Mouse (Mus musculus) neural tube, embryonic 13.5 days (tissue): ENCODE measurements around the gene Lcn6. TPM values are rescaled to one million over a fixed set of nuclear protein-coding genes. Genes with fewer than 3 reads are reported as not detected.

Experiments
- ATAC-seq: fragments of 200-750 bp; cut with Nextera tagmentation; 2 replicates; pipeline ENCODE4 v1.8.0; 2017; ENCODE audit warnings: low read depth, mild to moderate bottlenecking, moderate TSS enrichment, moderate library complexity
- H3K27ac ChIP-seq: fragments of 300-500 bp; sonication (generic); replicated peaks from 2 replicates; pipeline ENCODE4 v1.5.1; 2015; ENCODE audit warnings: moderate library complexity, mild to moderate bottlenecking, inconsistent platforms
- H3K27me3 ChIP-seq: fragments of 300-500 bp; sonication (generic); 2 replicates; pipeline ENCODE4 v1.6.1; 2015; ENCODE audit warnings: mild to moderate bottlenecking, inconsistent platforms
- H3K36me3 ChIP-seq: fragments of 300-500 bp; sonication (generic); 2 replicates; pipeline ENCODE4 v1.6.1; 2015; ENCODE audit warnings: mild to moderate bottlenecking, inconsistent platforms
- H3K4me1 ChIP-seq: fragments of 300-500 bp; sonication (generic); replicated peaks from 2 replicates; pipeline ENCODE4 v1.6.1; 2015; ENCODE audit warnings: inconsistent platforms
- H3K4me2 ChIP-seq: fragments of 300-500 bp; sonication (generic); 2 replicates; pipeline ENCODE4 v1.6.1; 2015; ENCODE audit warnings: inconsistent platforms, mild to moderate bottlenecking, moderate library complexity
- H3K4me3 ChIP-seq: fragments of 300-500 bp; sonication (generic); 2 replicates; pipeline ENCODE4 v1.5.1; 2015; ENCODE audit warnings: mild to moderate bottlenecking, inconsistent platforms
- H3K9ac ChIP-seq: fragments of 300-500 bp; sonication (generic); 2 replicates; pipeline ENCODE4 v1.6.1; 2015; ENCODE audit warnings: moderate library complexity, mild to moderate bottlenecking, inconsistent platforms
- H3K9me3 ChIP-seq: fragments of 300-500 bp; sonication (generic); 2 replicates; pipeline ENCODE4 v1.6.1; 2016; ENCODE audit warnings: inconsistent platforms
- WGBS: fragments of 180-500 bp; shearing (Covaris S2); methylation state at CpG from one replicate; pipeline ENCODE4 v1.1.7; 2015; 5-methylcytosine and 5-hydroxymethylcytosine counted together
- polyA plus RNA-seq: library from polyadenylated mRNA; unstranded; fragments of >200 nt; fragmentation: Nextera tagmentation; extraction: Ambion mirVana; gene quantifications from 2 replicates; pipeline ENCODE4 v1.2.1, GENCODE M21; 2015

The Lcn6 gene
- not detected in 2 replicates for polyA plus RNA-seq

DNA sequence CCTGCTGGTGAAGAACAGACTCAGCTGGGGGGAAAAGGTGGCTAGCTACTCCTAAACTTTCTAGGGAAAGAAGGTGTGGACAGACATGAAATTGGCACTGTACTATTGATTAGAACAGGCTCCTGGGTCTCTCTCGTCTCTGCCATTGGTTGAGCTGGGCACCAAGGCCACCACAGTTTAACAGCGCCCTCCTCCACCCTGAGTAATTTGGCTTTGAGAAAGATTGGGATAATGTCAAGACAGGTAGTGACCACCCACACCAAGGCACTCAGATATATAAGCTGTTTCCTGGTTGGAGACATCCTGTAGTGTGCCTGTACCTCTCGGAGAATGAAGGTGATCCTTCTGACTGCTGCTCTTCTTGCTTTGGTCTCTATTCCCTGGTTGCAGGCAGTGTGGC, at the start of gene Lcn6:
Lcn6 (plus strand) TSS at position 301 of the 400 bp plus-strand sequence.
- no peaks in the 10 kb centered on the region for H3K9me3 ChIP-seq
- H3K27ac ChIP-seq: no peak within 1 kb of the TSS
- 91% methylated on average over 3 of the region's 3 CpGs for WGBS
- no peaks in the 10 kb centered on the region for H3K4me1 ChIP-seq
- no peak for ATAC-seq
- no peak within 1 kb of the TSS for H3K4me3 ChIP-seq
- H3K9ac ChIP-seq: no peak within 1 kb of the TSS
- H3K27me3 ChIP-seq: no peaks in the 10 kb centered on the region
- no peaks in the 10 kb centered on the region for H3K36me3 ChIP-seq
- H3K4me2 ChIP-seq: no peak within 1 kb of the TSS

DNA sequence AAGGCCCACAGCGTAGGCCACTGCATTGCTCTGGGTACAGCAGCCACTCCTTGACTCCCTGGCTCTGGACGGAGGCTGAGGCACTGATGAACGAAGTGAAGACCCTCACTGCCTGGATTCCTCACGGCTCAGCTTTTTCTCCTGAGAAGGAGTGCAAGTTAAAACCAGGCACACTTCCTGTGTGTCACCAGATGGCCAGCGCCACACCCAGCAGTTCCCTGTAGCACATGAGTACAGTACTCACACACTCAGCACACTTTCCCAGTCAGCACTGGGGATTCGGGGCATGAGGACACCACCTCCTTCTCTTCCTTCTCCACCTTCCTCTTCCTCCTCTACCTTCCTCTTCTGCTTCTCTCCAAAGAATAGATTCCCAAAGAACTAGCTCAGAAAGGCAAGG, 48.8 kb upstream of the Lcn6 start, which contains the start of gene Fcna:
Fcna (minus strand) TSS at position 220 of the 400 bp plus-strand sequence.
- H3K36me3 ChIP-seq: no peaks in the 10 kb centered on the region
- no peaks in the 10 kb centered on the region for H3K27me3 ChIP-seq
- no peak within 1 kb of the TSS for H3K9ac ChIP-seq
- H3K27ac ChIP-seq: no peak within 1 kb of the TSS
- no peaks in the 10 kb centered on the region for H3K9me3 ChIP-seq
- no peak within 1 kb of the TSS for H3K4me3 ChIP-seq
- WGBS: 80% methylated on average over 6 of the region's 6 CpGs
- no peak within 1 kb of the TSS for H3K4me2 ChIP-seq
- no peak for ATAC-seq
- no peaks in the 10 kb centered on the region for H3K4me1 ChIP-seq

DNA sequence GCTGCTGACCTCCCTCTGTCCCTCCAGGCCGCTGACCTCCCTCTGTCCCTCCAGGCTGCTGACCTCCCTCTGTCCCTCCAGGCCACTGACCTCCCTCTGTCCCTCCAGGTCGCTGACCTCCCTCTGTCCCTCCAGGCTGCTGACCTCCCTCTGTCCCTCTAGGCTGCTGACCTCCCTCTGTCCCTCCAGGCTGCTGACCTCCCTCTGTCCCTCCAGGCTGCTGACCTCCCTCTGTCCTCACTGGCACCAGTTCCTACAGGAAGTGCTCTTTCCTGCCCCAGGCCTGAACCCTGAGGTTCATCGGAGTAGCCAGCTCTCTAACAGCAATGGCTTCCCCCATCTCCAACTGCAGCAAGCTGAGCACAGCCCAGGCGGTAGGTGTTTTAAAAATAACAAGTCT, 47.8 kb upstream of the Lcn6 start:
- H3K27ac ChIP-seq: no peak overlapping the region
- no peak overlapping the region for H3K4me3 ChIP-seq
- 40% methylated on average over 4 of the region's 4 CpGs for WGBS
- no peak overlapping the region for H3K4me2 ChIP-seq
- no peaks in the 10 kb centered on the region for H3K9me3 ChIP-seq
- no peaks in the 10 kb centered on the region for H3K27me3 ChIP-seq
- no peak overlapping the region for H3K9ac ChIP-seq
- no peak for ATAC-seq
- H3K4me1 ChIP-seq: no peaks in the 10 kb centered on the region
- H3K36me3 ChIP-seq: no peaks in the 10 kb centered on the region

DNA sequence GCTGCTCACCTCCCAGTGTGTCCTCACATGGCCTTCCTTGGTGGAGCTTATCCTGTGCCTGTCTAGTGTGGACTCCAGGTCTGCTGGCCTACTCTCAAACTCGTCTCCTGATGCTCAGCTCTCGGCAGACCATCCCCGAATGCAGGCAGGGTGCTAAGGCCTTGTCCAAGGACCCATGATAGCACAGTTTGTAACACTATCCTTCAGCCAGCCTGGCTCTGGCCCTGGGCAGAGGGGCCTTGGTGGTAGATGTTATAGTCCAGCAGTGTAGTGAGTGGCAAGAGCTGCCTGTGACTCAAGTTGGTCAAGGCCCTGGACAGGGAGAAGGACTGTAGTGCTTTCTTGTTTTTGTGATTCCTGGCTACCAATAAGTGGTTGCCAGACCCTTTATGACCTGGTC, 43.0 kb upstream of the Lcn6 start:
- Histone ChIP-seq H3K4me2 (no peak overlapping the region), H3K4me3 (no peak overlapping the region), H3K27ac (no peak overlapping the region), H3K36me3 (no peaks in the 10 kb centered on the region), H3K9me3 (no peaks in the 10 kb centered on the region), H3K9ac (no peak overlapping the region), H3K4me1 (no peaks in the 10 kb centered on the region), H3K27me3 (no peaks in the 10 kb centered on the region)
- ATAC-seq: no peak
- WGBS: 82% methylated on average over 3 of the region's 3 CpGs

DNA sequence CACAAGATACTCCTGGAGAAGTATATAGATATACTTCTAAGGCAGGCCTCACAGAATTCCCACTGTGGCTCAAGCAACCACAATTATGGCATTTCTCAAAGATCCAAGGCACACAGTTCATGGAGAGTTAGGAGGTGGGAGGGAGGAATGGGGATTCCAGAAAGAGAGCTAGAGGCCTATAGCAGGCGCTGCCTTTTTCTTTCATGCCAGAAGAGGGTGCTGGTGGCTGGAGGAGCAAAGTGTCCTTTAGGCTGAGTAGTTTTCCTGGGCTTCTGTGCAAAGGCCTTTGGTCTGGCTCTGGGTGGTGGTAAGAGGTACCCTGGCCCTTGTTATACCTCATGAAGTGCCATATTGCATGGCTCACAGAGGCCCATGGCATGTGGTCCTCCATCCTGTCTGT, 42.5 kb upstream of the Lcn6 start:
- H3K36me3 ChIP-seq: no peaks in the 10 kb centered on the region
- no peaks in the 10 kb centered on the region for H3K4me1 ChIP-seq
- no peak overlapping the region for H3K27ac ChIP-seq
- no peak overlapping the region for H3K4me2 ChIP-seq
- 50% methylated on average over 1 of the region's 1 CpGs for WGBS
- H3K9ac ChIP-seq: no peak overlapping the region
- no peaks in the 10 kb centered on the region for H3K9me3 ChIP-seq
- H3K4me3 ChIP-seq: no peak overlapping the region
- no peaks in the 10 kb centered on the region for H3K27me3 ChIP-seq
- ATAC-seq: no peak

DNA sequence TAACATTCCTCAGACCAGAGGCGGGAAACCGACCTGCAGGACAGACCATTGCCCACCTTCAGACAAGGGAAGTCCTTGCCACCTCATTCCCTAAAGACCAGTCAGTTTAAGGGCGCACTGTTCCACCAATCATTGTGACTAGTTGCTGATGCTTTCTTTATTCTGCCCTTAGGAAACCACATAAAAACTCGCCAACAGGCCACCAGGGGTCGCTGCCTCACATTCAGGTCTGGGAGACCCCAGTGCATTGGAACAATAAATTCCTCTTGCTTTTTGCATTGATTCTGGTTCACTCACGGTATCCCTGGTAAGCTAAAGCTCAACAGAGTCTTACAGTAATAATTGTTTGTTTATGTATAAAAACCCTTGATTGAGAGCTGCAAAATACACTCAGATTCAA, 36.7 kb upstream of the Lcn6 start:
- no peak for ATAC-seq
- H3K27me3 ChIP-seq: no peaks in the 10 kb centered on the region
- H3K9me3 ChIP-seq: no peaks in the 10 kb centered on the region
- no peak overlapping the region for H3K27ac ChIP-seq
- H3K9ac ChIP-seq: no peak overlapping the region
- no peaks in the 10 kb centered on the region for H3K4me1 ChIP-seq
- no peaks in the 10 kb centered on the region for H3K36me3 ChIP-seq
- WGBS: 13% methylated on average over 6 of the region's 6 CpGs
- H3K4me3 ChIP-seq: no peak overlapping the region
- H3K4me2 ChIP-seq: no peak overlapping the region

DNA sequence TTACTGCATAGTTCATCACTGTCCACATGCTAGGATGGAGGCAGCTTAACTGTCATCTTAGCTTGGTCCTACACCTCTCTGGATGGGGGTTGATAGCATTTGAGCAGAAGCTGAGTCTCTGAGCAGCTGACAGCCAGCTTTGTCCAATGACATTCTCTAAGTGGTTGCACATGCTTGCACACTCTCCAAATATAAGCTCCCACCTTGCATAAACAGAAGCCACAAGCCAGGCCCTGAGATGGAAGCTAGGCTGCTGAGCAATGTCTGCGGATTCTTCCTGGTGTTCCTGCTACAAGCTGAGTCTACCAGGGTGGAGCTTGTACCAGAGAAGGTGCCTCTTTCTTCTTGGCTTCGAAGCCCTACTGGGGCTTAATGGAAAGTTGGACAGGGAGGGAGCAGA, 23.7 kb upstream of the Lcn6 start, which contains the start of gene Lcn8:
Lcn8 (plus strand) TSS at position 219 of the 400 bp plus-strand sequence.
- Histone ChIP-seq H3K27ac (no peak within 1 kb of the TSS), H3K9me3 (no peaks in the 10 kb centered on the region), H3K4me1 (no peaks in the 10 kb centered on the region), H3K9ac (no peak within 1 kb of the TSS), H3K4me3 (no peak within 1 kb of the TSS), H3K27me3 (no peaks in the 10 kb centered on the region), H3K36me3 (no peaks in the 10 kb centered on the region), H3K4me2 (no peak within 1 kb of the TSS)
- ATAC-seq: no peak
- 80% methylated on average over 2 of the region's 2 CpGs for WGBS

DNA sequence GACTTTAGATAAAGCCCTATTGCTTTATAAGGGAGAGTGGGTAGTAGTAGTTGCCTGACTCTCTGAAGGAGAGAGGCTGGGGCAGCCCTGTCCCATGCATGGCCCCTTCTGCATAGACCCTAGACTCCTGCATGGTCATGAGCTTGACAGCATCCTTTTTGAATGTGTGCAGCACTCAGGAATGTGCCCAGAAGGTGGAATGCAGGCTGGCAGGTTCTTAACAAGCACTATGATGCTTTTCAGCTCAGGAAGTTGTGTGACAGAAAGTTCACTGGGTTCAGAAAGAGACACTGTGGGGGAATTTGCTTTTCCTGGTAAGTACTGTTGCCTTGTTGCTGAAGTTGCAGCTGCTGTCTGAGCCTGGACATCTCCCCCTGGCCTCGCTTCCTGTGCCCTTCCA, 22.1 kb upstream of the Lcn6 start:
- H3K27ac ChIP-seq: no peak overlapping the region
- ATAC-seq: no peak
- no peak overlapping the region for H3K4me2 ChIP-seq
- no peak overlapping the region for H3K4me3 ChIP-seq
- H3K36me3 ChIP-seq: no peaks in the 10 kb centered on the region
- no peaks in the 10 kb centered on the region for H3K9me3 ChIP-seq
- no peaks in the 10 kb centered on the region for H3K27me3 ChIP-seq
- no peaks in the 10 kb centered on the region for H3K4me1 ChIP-seq
- H3K9ac ChIP-seq: no peak overlapping the region
- WGBS: 69% methylated on average over 1 of the region's 1 CpGs

DNA sequence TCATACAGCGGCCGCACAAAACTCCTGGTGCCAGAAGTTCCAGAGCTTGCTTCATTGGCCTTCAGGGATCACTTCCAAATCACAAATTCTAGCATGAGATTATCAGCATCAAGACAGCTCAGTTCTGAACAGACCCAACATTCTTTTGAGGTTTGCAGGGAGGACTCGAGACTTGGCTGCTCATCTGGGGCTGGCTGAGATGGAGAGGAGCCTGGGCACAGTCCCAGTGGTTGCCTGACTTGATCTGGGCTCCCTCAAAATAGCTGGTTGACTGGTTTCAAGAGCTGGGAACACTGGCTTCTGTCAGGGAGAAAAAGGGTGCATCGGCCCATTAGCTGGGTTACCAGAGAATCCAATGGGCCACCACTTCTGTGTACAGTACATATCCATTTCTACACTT, 19.9 kb upstream of the Lcn6 start:
- no peak overlapping the region for H3K27ac ChIP-seq
- no peaks in the 10 kb centered on the region for H3K27me3 ChIP-seq
- no peak for ATAC-seq
- H3K4me1 ChIP-seq: no peaks in the 10 kb centered on the region
- no peak overlapping the region for H3K4me2 ChIP-seq
- H3K9ac ChIP-seq: no peak overlapping the region
- no peaks in the 10 kb centered on the region for H3K9me3 ChIP-seq
- H3K36me3 ChIP-seq: no peaks in the 10 kb centered on the region
- H3K4me3 ChIP-seq: no peak overlapping the region
- 91% methylated on average over 4 of the region's 4 CpGs for WGBS

DNA sequence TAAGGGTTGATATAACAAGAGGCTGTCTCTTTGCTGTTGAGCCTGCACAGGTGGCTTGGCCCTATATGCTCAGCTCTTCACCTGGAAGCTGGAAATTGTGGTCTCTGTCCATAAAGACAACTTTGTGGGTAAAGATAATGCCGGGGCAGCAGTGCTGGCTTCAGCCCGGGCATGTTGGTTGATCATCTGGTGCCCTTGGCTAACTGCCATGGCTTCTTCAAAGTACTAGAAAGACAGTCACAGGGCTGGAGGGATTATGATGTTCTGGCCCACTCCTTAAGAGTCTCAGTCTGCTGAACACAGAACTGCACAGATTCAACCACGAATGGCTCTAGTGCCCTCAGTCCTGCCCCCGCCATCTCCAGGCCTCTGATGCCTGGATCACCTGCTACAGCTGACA, 19.3 kb upstream of the Lcn6 start:
- ATAC-seq: no peak
- no peak overlapping the region for H3K27ac ChIP-seq
- H3K9me3 ChIP-seq: no peaks in the 10 kb centered on the region
- H3K9ac ChIP-seq: no peak overlapping the region
- H3K36me3 ChIP-seq: no peaks in the 10 kb centered on the region
- 80% methylated on average over 4 of the region's 4 CpGs for WGBS
- H3K4me2 ChIP-seq: no peak overlapping the region
- no peaks in the 10 kb centered on the region for H3K4me1 ChIP-seq
- H3K4me3 ChIP-seq: no peak overlapping the region
- H3K27me3 ChIP-seq: no peaks in the 10 kb centered on the region

DNA sequence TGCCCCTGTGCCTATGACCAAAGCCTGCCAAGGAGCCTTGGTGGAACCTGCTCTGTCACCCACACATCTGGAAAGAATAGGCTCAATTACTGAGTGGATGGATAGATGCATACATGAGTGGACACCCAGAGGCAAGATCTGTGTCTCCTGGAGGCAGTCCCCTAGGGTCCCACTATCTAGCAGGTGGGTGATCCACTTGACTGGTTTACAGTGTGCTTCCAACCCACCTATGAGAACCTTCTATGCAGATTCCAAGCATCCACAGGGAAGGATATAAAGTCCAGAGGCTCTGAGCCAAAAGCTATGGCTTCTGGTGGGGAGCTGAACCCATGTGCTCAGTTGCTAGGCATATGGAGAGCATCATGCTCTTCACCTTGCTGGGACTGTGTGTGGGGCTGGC, 18.9 kb upstream of the Lcn6 start, which contains the start of gene Lcn5:
Lcn5 (plus strand) TSS at position 301 of the 400 bp plus-strand sequence.
- no peak within 1 kb of the TSS for H3K9ac ChIP-seq
- no peaks in the 10 kb centered on the region for H3K36me3 ChIP-seq
- H3K4me1 ChIP-seq: no peaks in the 10 kb centered on the region
- ATAC-seq: no peak
- no peak within 1 kb of the TSS for H3K27ac ChIP-seq
- no peak within 1 kb of the TSS for H3K4me2 ChIP-seq
- no peak within 1 kb of the TSS for H3K4me3 ChIP-seq
- H3K27me3 ChIP-seq: no peaks in the 10 kb centered on the region
- no peaks in the 10 kb centered on the region for H3K9me3 ChIP-seq

DNA sequence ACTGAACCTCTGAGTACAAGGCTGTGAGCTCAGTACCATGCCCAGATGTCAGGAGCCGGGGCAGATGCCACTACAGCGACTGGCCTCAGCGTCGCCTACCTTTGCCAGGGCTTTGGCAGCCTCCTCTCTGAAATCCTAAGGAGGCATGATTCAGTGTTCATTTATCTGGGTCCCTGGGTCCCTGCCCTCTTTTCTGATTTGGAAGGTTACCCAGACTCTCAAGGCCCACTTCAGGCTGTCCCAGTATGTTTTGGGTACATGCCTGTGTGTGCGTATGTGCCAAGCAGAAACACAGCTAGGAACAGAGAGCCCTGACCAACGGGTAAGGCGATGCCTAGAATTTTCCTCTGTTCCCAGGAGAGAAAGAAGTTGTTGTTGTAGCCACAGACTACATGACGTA, 16.3 kb upstream of the Lcn6 start:
- no peak for ATAC-seq
- WGBS: 83% methylated on average over 8 of the region's 8 CpGs

DNA sequence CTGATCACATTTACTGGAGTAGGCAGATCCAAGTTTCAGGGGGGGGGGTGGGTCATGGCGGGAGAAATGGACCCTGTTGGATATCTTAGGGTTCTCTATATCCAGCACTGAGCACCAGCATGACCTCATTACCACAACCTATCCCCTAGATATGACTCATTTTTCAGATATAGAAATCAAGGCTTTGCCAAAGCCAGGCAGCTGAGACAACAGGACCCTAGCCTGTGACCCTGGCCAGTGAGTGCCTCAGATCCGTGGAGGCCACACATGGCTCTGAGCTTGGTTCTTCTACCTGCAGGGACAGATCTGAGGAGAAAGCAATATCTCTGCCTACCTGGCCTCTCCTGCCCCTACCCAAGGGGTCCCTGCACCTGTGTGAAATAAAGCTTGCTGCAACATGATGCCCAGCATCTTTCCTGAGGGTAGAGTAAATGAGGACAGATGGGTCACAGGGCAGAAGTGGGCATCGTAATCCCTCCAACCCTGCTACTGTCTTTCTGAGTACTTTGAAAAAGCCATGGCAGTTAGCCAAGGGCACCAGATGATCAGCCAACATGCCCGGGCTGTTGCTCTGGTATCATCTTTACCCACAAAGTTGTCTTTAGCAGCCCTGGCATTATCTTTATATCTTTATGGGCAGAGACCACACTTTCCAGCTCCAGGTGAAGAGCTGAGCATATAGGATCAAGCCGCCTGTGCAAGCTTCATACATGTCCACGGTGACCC, 15.2 kb upstream of the Lcn6 start:
- H3K4me1 ChIP-seq: no peaks in the 10 kb centered on the region
- no peak overlapping the region for H3K4me2 ChIP-seq
- H3K4me3 ChIP-seq: no peak overlapping the region
- 85% methylated on average over 6 of the region's 6 CpGs for WGBS
- H3K9me3 ChIP-seq: no peaks in the 10 kb centered on the region
- H3K9ac ChIP-seq: no peak overlapping the region
- H3K27me3 ChIP-seq: no peaks in the 10 kb centered on the region
- ATAC-seq: no peak
- H3K36me3 ChIP-seq: no peaks in the 10 kb centered on the region
- no peak overlapping the region for H3K27ac ChIP-seq

More for the DNA sequence above, 16.3 kb upstream of the Lcn6 start:
- Histone ChIP-seq H3K4me1 (no peaks in the 10 kb centered on the region), H3K27ac (no peak overlapping the region), H3K27me3 (no peaks in the 10 kb centered on the region), H3K9me3 (no peaks in the 10 kb centered on the region), H3K9ac (no peak overlapping the region), H3K4me2 (no peak overlapping the region), H3K4me3 (no peak overlapping the region), H3K36me3 (no peaks in the 10 kb centered on the region)
